Mouse (Mus musculus): ENCODE results near the gene Hivep1. TPM values are rescaled to one million over a fixed set of nuclear protein-coding genes. Genes with fewer than 3 reads are reported as not detected.

Gene Hivep1
- total RNA-seq, 4 experiments from 2014 or later: 21.0 to 26.3 (median 25.3) TPM

DNA sequence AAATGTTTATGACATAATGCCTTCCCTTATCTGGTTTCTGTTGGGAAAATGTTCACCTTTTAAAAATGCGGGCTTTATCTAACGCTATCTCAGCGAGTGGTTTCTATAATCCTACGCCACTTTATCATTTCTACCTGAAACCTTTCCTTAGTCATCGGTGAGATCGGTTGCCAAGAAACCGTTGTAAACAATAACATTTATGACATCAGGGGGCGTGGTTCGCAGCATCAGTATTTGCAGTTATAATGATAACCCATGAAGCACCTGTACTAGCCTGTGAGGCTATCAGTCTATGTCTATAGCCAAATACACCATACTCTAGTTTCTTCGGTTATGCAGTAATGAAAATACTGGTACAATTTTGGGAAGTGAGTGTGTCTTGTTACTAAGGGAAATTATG is 177.0 kb downstream of the Hivep1 start:
- no peak for DNase-seq (ENCODE audit: low spot score)

DNA sequence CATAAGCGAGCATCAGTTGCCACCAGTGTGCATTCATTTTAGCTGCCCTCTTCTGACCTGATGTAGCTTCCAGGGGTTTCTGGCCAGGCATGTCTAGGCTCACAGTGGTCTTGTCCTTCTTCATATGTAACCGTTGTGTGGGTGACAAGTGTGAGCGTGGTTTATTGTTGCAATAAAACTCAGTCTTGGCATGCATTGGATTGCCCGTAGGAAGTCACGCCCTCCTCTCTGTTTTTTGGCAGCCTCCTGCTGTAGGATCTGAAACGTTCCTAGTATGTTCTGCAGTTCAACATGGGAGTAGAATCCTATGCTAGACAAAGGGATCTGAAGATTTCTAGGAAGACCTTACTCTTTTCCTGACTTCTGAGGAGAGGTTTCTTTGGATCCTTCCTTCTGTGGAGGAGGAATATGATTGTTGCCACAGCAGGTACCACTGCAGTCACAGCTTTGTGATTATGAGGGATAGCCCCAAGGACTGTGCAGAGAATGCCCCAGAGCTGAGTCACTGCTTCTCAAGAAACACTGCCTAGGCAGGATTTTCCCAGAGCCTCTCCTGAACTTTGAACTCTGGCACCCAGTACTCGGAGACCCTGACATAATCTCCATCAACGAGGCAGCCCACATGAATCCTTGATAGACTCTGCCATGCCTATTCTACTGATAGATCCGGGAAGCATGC is 182.1 kb downstream of the Hivep1 start:
- no peak for DNase-seq (ENCODE audit: low spot score)

DNA sequence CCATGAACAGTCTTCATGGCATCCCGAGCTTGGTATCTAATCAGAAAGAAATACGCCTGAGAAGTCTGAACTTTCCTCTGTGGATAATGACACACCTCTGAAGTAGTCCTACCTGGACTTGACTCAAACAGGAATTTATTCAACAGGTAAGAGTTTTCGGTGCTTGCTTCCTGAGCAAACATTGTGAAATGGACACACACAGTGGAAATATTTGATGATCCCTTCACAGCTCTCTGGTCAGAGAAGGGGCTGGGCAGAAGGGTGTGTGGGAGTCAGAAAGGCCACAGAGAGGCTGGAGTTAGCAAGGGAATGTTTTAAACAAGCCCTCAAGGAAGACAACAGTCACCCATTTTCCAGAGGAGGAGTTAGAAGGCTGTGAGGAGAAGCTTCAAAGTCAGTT is 186.7 kb downstream of the Hivep1 start:
- no peak for DNase-seq (ENCODE audit: low spot score)

DNA sequence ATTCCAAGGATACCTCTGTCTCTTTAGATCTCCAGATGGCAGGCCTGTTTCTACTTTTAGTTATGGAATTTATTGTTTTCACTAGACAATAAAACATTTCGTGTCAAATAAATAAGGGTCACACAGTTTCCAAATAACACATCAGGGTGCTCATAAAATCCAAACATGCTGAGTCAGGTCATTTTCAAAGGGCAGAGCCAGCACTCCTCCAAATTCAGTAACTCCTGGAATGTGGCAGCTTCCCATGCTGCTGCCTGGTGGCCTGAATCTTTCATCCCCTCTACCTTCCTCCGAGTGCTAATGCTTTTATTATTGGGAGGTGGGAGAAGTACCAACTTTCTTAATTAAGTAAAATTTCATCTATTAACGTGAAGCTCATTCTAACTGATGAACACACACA is 190.3 kb downstream of the Hivep1 start:
- no peak for DNase-seq (ENCODE audit: low spot score)

Other genes with a start within 250 kb of the Hivep1 start
- gene Adtrp, start 204.3 kb upstream of the Hivep1 start, total RNA-seq (2022): 1 to 10 TPM in 3 of 4 experiments, under 1 TPM in 1; 0.90 to 1.5 (median 1.1) TPM
- gene Edn1, start 249.5 kb downstream of the Hivep1 start, total RNA-seq (2022): 1 to 10 TPM; 3.3 to 6.3 (median 3.8) TPM

All from heart, adult 8-10 months (tissue).